ENCODE assay signal across 7 mouse cellular contexts in genomic region chr14:59597398-59598259, GRCm38 (mm10). TPM values are rescaled to one million over a fixed set of nuclear protein-coding genes. Genes with fewer than 3 reads are reported as not detected.
DNase-seq lines count a peak whose midpoint lies in the region; ATAC-seq lines count a peak whose summit lies in the region.

Gene Cdadc1 (minus strand): TSS chr14:59597959.

- peak within 1 kb of the TSS; percentile 62 for H3K4me2 ChIP-seq in intestine, embryonic 15.5 days (replicated peaks)

- H3K27ac ChIP-seq in intestine, embryonic 15.5 days, result peak within 1 kb of the TSS; percentile 72
- H3K27ac ChIP-seq in midbrain, embryonic 10.5 days (replicated peaks), result peak within 1 kb of the TSS; percentile 86

- WGBS in intestine, embryonic 15.5 days, result under 1% methylated on average over 47 of the region's 48 CpGs
- WGBS in midbrain, embryonic 10.5 days, result 1% methylated on average over 47 of the region's 48 CpGs

- intact Hi-C loops in left cerebral cortex, postnatal 25 days (cut with DNase I), result no loop called here

- ATAC-seq in intestine, embryonic 15.5 days, result peak; percentile 92

- peak within 1 kb of the TSS; percentile 85 for H3K4me3 ChIP-seq in intestine, embryonic 15.5 days (replicated peaks)
- H3K4me3 ChIP-seq in midbrain, embryonic 10.5 days, result peak within 1 kb of the TSS; percentile 94

- H3K4me1 ChIP-seq in intestine, embryonic 15.5 days (replicated peaks), result peaks cover 6% of the 10 kb centered on the region; the same call in 1 of the 2 replicates
- peaks cover 16% of the 10 kb centered on the region for H3K4me1 ChIP-seq in midbrain, embryonic 10.5 days

- H3K27me3 ChIP-seq in intestine, embryonic 15.5 days (replicated peaks), result no peaks in the 10 kb centered on the region
- H3K27me3 ChIP-seq in midbrain, embryonic 10.5 days (ENCODE audit: low read depth, poor library complexity, severe bottlenecking), result no peaks in the 10 kb centered on the region

- no peaks in the 10 kb centered on the region for H3K9me3 ChIP-seq in intestine, embryonic 15.5 days
- H3K9me3 ChIP-seq in midbrain, embryonic 10.5 days (replicated peaks), result no peaks in the 10 kb centered on the region

- DNase-seq in adrenal gland, adult 18-20 months (ENCODE audit: low spot score in 2 of 2), result peak; percentile 99
- peak; percentile 90 for DNase-seq in embryo, embryonic 11 days
- DNase-seq in gastrocnemius, postnatal 25 days, result peak; percentile 92
- peak; percentile 97 to 98 for DNase-seq in left cerebral cortex, postnatal 25 days (ENCODE audit: low spot score in 2 of 2)
- peak; percentile 95 for DNase-seq in midbrain, embryonic 10.5 days (ENCODE audit: low spot score)
- peak; percentile 96 for DNase-seq in right cerebral cortex, postnatal 4 days

- H3K9ac ChIP-seq in intestine, embryonic 15.5 days, result peak within 1 kb of the TSS; percentile 76

- no peaks in the 10 kb centered on the region for H3K36me3 ChIP-seq in intestine, embryonic 15.5 days
- peaks cover 6% of the 10 kb centered on the region for H3K36me3 ChIP-seq in midbrain, embryonic 10.5 days

RNA-seq across cellular contexts. Expression of gene Cdadc1, which starts in this region (rescaled TPM):
- total RNA-seq in adrenal gland, adult 18-20 months (2021), result 10 to 100 TPM; 64.6 to 76.2 TPM
- 10 to 100 TPM; 28.2 to 40.7 TPM for total RNA-seq in gastrocnemius, postnatal 25 days (2021)
- polyA plus RNA-seq in intestine, embryonic 15.5 days (2015; fragmentation: Nextera tagmentation; extraction: Ambion mirVana), result 31.0 and 31.4 TPM in 2 replicates
- 10 to 100 TPM; 63.2 to 66.1 TPM for total RNA-seq in left cerebral cortex, postnatal 25 days (2021)
- polyA plus RNA-seq in midbrain, embryonic 10.5 days (2016; fragmentation: Nextera tagmentation; extraction: Ambion mirVana), result 26.9 and 28.9 TPM in 2 replicates

Comparison
In these comparisons a context has a peak if more than half of its experiments do, and no peak if none do; other contexts are left out.
1. Peak in every context shown above with its lines: DNase-seq, ATAC-seq, H3K4me3 ChIP-seq and H3K27ac ChIP-seq.